Mouse (Mus musculus): ENCODE measurements around the gene 1700023F06Rik. TPM values are rescaled to one million over a fixed set of nuclear protein-coding genes. Genes with fewer than 3 reads are reported as not detected.

The 1700023F06Rik gene
- polyA plus RNA-seq, 1 experiment from 2014 or later: 1.0 TPM

DNA sequence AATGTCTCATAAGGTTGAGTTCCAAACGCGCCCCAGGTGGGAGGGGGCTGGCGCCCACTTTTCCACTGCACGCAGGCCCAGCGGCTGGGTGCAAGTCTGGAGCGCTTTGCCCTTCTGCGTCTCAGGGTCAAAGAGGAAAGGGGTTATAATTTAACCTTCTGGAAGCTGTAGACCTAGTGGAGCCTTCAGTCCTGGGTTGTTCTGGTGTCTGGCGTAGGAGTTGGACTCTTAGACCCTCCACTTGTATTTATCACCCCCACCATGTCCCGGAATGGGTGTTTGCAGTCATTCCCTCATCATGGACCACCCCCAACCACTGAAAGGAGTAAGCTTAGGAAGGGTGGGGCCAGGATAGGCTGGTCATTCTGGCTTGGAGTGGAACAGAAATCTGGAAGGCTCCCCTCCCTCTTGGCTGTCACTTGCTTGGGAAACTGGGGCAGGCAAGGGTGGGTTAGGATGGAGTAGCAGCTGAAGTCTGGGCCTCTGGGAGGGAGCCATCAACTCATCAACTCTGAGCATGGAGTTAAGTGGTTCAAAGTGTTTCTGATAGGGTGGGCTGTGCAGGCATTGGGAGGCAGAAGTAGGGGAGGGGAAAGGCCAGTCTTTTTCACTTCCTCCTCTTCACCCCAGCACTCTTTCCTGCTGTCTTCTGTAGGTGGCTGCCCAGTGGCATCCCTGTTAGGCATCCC, 36.5 kb downstream of the 1700023F06Rik start:
- Histone ChIP-seq H3K27me3 (peaks cover 56% of the 10 kb centered on the region), H3K4me2 (no peak overlapping the region), H3K9ac (no peak overlapping the region), H3K4me3 (peak overlapping the region; percentile 52; the same call in 1 of the 2 replicates), H3K4me1 (peaks cover 16% of the 10 kb centered on the region), H3K9me3 (no peaks in the 10 kb centered on the region), H3K27ac (no peak overlapping the region), H3K36me3 (no peaks in the 10 kb centered on the region)
- 47% methylated on average over 9 of the region's 9 CpGs for WGBS
- no peak for ATAC-seq (ENCODE audit: insufficient number of reproducible peaks, low FRiP score, low TSS enrichment, low read depth)

DNA sequence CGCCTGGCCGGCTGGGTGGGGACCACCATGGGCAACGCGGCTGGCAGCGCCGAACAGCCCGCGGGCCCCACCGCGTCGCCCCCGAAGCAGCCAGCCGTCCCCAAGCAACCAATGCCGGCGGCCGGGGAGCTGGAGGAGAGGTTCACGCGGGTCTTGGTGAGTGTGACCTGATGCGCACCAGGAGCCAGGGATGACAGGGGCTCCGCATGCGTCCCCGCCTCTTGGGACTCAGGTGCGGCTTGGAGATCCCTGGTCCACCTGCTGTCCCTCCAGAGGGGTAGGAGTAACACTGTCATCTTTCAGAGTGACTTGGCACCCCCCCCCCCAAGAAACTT, 37.1 kb downstream of the 1700023F06Rik start:
- 3% methylated on average over 23 of the region's 23 CpGs for WGBS
- H3K27me3 ChIP-seq: peaks cover 56% of the 10 kb centered on the region
- H3K9me3 ChIP-seq: no peaks in the 10 kb centered on the region

DNA sequence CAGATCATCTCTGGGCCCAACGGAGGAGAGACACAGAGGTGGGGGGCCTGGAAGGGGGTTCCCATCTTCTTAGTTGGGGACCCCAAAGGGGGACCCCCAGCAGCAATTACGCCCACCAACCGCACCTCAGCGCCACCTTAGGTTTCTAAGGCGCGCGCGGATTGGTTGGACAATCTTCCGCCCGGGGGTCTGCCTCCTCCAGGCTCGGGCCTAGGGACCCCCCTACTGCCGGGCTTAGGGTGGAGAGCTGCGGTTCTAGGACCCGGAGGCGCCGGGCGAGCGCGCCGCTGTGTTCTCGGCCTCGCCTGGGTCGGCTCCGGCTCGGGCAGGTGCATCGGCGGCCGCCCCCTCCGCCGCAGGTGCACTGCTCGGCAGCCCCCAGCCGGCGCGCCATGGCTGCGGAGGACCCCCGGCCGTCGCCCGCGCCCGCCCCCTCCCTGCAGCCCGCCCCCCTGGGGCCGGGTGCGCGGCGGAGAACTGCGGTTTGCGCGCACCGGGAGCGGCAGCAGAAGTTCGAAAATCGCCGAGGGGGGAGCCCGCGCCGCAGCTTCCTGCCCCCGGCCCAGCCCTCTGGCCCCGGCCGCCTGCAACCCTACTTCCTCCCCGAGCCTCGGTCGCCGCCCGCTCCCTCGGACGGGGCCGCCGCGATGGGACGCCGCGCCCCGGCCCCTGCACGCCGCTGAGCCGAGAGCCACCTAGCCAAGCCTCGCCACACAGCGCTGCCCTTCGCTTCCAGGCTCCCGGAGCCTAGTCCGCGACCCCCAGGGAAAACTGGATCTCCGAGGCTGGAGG, 37.7 kb downstream of the 1700023F06Rik start, which contains the start of gene Fmnl1:
Gene Fmnl1 (plus strand): TSS at position 614 of the 792 bp plus-strand sequence.
- Histone ChIP-seq H3K27me3 (peaks cover 56% of the 10 kb centered on the region), H3K9ac (peak within 1 kb of the TSS; percentile 40), H3K4me1 (peaks cover 11% of the 10 kb centered on the region), H3K36me3 (no peaks in the 10 kb centered on the region), H3K27ac (no peak within 1 kb of the TSS), H3K9me3 (no peaks in the 10 kb centered on the region), H3K4me2 (peak within 1 kb of the TSS; percentile 96), H3K4me3 (peak within 1 kb of the TSS; percentile 52)
- ATAC-seq (ENCODE audit: insufficient number of reproducible peaks, low FRiP score, low TSS enrichment, low read depth): no peak
- 1% methylated on average over 56 of the region's 84 CpGs for WGBS

More for the DNA sequence above, 37.1 kb downstream of the 1700023F06Rik start:
- Histone ChIP-seq H3K4me3 (peak overlapping the region; percentile 52), H3K9ac (peak overlapping the region; percentile 40), H3K4me1 (peaks cover 16% of the 10 kb centered on the region), H3K27ac (no peak overlapping the region), H3K4me2 (peak overlapping the region; percentile 96), H3K36me3 (no peaks in the 10 kb centered on the region)
- ATAC-seq (ENCODE audit: insufficient number of reproducible peaks, low FRiP score, low TSS enrichment, low read depth): no peak

DNA sequence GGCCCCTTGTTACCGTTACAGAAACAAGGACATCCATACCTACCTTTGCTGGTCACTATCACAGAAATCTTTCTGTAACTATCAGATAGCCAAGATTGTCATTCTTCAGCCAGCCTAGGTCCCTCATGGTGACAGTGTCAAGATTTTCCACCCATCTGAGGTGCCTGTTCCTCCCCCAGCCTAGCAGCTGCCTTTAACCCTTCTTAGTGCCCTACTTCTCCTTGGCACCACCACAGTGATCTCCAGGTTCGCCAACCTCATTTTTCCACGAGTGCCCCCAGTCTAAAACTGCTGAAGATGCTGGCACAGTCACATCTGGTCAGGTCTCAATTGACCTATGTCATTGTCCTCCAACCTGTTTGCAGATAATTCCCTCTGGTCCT, 38.3 kb downstream of the 1700023F06Rik start:
- WGBS: 44% methylated on average over 3 of the region's 3 CpGs

DNA sequence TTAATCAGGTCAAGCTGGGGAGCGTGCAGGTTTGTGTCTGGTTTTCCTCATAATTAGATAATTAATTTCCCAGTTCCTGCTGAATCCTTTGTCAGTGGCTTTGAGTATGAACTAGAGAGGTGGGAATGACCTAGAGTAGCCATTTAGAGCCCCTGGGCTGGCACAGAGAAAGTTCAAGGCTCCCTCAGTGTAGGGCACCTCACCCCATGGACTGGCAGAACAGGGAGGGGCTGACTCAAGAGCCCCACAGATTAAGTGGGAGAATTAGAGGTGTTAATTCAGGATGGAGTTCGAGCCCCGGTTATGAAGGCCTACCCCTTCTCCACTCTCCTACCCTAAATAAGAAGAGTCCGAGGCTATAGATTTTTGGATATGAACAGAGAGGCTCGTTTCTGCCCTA, 38.7 kb downstream of the 1700023F06Rik start:
- H3K4me3 ChIP-seq: no peak overlapping the region
- peaks cover 11% of the 10 kb centered on the region for H3K4me1 ChIP-seq
- WGBS: 83% methylated on average over 5 of the region's 5 CpGs
- no peak for ATAC-seq (ENCODE audit: insufficient number of reproducible peaks, low FRiP score, low TSS enrichment, low read depth)
- no peak overlapping the region for H3K4me2 ChIP-seq
- H3K27me3 ChIP-seq: peaks cover 56% of the 10 kb centered on the region
- H3K9ac ChIP-seq: no peak overlapping the region
- H3K36me3 ChIP-seq: no peaks in the 10 kb centered on the region
- H3K27ac ChIP-seq: no peak overlapping the region
- no peaks in the 10 kb centered on the region for H3K9me3 ChIP-seq

More for the DNA sequence above, 38.3 kb downstream of the 1700023F06Rik start:
- peak overlapping the region; percentile 52 for H3K4me3 ChIP-seq
- H3K9ac ChIP-seq: no peak overlapping the region
- no peak for ATAC-seq (ENCODE audit: insufficient number of reproducible peaks, low FRiP score, low TSS enrichment, low read depth)
- H3K36me3 ChIP-seq: no peaks in the 10 kb centered on the region
- H3K4me2 ChIP-seq: peak overlapping the region; percentile 96; the same call in 1 of the 2 replicates
- peaks cover 11% of the 10 kb centered on the region for H3K4me1 ChIP-seq
- H3K9me3 ChIP-seq: no peaks in the 10 kb centered on the region
- peaks cover 56% of the 10 kb centered on the region for H3K27me3 ChIP-seq
- no peak overlapping the region for H3K27ac ChIP-seq

DNA sequence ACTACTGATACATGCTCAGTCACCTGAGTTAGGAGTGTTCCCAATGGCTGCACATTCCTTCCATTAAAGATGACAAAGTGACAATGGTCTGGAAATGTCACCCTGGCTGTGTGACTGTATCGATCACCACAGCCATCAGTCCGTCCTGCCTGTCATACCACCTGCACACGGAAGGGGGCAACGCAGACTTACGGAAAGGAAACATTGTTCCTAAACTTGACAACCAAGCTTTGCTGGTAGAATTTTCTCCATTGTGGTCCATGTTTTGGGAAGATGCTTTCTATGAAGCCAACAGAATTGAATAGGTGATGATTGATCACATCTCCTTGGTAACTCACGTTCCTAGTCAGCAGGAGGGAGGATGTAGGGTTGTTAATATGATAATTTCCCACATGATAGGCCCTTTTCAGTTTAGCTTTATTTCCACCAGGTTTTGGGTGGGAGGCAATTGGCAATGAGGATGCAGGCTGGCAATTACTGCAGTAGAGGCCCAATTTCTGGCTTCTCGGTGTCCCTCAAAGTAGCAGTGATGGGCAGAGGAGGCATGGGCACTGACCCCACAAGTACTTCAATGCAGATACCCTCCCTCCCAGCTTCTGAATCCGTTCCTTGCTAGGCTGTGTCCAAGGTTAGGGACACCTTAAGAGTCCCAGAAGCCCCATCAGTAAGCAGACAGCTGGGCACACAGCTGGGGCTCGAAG, 39.5 kb downstream of the 1700023F06Rik start:
- Histone ChIP-seq H3K4me3 (no peak overlapping the region), H3K36me3 (no peaks in the 10 kb centered on the region), H3K27ac (no peak overlapping the region), H3K9ac (no peak overlapping the region), H3K27me3 (peaks cover 55% of the 10 kb centered on the region), H3K9me3 (no peaks in the 10 kb centered on the region), H3K4me1 (peaks cover 11% of the 10 kb centered on the region), H3K4me2 (no peak overlapping the region)
- ATAC-seq (ENCODE audit: insufficient number of reproducible peaks, low FRiP score, low TSS enrichment, low read depth): no peak
- WGBS: 26% methylated on average over 9 of the region's 9 CpGs

DNA sequence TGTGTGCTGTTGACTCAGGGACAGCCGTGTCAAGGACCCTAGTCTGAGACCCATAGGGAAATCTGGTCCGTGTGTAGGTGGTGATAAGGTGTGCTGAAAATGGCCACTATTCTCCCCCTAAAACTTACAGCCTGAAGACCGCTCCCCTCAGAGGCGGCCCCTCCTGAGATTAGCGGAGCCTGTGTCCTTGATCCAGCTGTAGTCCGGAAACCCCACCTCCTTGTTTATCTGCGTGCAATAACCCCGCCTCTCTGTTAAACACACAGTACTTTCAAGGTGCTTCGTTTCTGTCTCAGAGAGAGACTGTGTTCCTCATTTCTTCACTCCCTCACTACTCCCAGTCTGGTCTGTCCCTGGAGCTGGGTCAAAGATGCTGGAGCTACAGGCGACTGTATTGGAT, 44.0 kb downstream of the 1700023F06Rik start:
- no peak for ATAC-seq (ENCODE audit: insufficient number of reproducible peaks, low FRiP score, low TSS enrichment, low read depth)
- 32% methylated on average over 10 of the region's 10 CpGs for WGBS
- H3K9me3 ChIP-seq: no peaks in the 10 kb centered on the region
- H3K4me2 ChIP-seq: no peak overlapping the region
- no peak overlapping the region for H3K27ac ChIP-seq
- H3K9ac ChIP-seq: no peak overlapping the region
- 0 out of 2 replicates have a peak, but pooled peaks cover 1% of the 10 kb centered on the region for H3K4me1 ChIP-seq
- H3K36me3 ChIP-seq: no peaks in the 10 kb centered on the region
- peaks cover 10% of the 10 kb centered on the region for H3K27me3 ChIP-seq
- H3K4me3 ChIP-seq: no peak overlapping the region

DNA sequence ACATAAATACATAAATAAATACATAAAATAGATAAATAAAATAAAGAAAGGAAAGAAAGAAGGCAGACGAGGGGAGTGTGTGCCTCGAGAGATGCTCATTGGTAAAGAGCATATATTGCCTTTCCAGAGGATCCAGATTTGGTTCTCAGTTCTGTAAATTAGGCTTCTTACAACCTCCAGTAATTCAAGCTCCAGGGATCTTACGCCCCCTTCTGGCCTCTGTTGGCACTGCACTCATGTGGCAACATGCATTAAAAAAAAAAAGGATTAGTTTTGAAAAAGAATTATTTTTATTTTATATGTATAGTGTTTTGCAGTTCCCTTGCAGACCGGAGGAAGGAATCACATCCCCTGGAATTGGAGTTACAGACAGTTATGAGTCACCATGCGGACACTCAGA, 46.2 kb downstream of the 1700023F06Rik start:
- Histone ChIP-seq H3K9ac (no peak overlapping the region), H3K4me1 (peaks cover 13% of the 10 kb centered on the region), H3K4me2 (no peak overlapping the region), H3K4me3 (no peak overlapping the region), H3K27ac (no peak overlapping the region), H3K9me3 (no peaks in the 10 kb centered on the region), H3K36me3 (no peaks in the 10 kb centered on the region), H3K27me3 (no peaks in the 10 kb centered on the region)
- 87% methylated on average over 5 of the region's 5 CpGs for WGBS
- ATAC-seq (ENCODE audit: insufficient number of reproducible peaks, low FRiP score, low TSS enrichment, low read depth): no peak

DNA sequence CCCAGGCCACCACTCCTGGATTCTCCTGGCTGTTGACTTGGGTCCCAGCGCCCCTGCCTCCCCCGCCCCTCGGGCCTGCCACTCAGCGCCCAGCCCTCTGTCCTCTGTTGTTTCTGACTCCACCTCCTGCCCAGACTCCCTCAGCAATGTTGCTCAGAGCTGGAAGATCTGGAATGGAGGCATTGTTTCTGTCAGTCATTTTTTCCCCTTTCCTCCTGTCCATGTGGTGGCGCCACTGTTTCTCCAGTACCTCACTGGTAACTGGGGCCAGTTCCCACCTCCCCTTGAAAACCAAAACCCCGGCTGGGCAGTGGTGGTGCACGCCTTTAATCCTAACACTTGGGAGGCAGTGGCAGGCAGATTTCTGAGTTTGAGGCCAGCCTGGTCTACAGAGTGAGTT, 46.9 kb downstream of the 1700023F06Rik start:
- H3K36me3 ChIP-seq: no peaks in the 10 kb centered on the region
- H3K4me3 ChIP-seq: no peak overlapping the region
- no peak overlapping the region for H3K9ac ChIP-seq
- peaks cover 13% of the 10 kb centered on the region for H3K4me1 ChIP-seq
- H3K4me2 ChIP-seq: no peak overlapping the region
- 78% methylated on average over 7 of the region's 7 CpGs for WGBS
- no peaks in the 10 kb centered on the region for H3K27me3 ChIP-seq
- H3K9me3 ChIP-seq: no peaks in the 10 kb centered on the region
- no peak for ATAC-seq (ENCODE audit: insufficient number of reproducible peaks, low FRiP score, low TSS enrichment, low read depth)
- no peak overlapping the region for H3K27ac ChIP-seq

DNA sequence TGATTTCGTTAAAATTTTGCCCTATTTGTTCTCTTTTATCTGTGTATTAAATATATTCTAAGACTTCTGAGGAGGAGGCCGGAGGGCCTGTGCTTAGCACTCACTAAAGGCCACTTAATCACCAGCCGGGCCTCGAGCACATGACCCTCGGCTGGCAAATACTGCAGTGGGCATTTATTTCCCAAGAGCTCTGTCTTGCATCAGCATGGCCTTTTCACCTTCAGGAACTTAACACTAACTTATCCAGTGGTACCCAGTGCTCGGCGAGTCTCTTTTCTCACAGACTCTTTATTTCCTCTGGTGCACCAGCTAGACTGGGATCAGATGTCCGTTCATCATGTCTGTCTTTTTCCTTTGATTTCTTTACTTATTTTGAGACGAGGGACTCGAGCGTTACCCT, 47.6 kb downstream of the 1700023F06Rik start:
- H3K4me1 ChIP-seq: peaks cover 13% of the 10 kb centered on the region
- H3K9me3 ChIP-seq: no peaks in the 10 kb centered on the region
- no peak for ATAC-seq (ENCODE audit: insufficient number of reproducible peaks, low FRiP score, low TSS enrichment, low read depth)
- WGBS: 88% methylated on average over 11 of the region's 11 CpGs
- H3K27me3 ChIP-seq: no peaks in the 10 kb centered on the region
- H3K9ac ChIP-seq: no peak overlapping the region
- no peak overlapping the region for H3K4me2 ChIP-seq
- H3K4me3 ChIP-seq: no peak overlapping the region
- no peak overlapping the region for H3K27ac ChIP-seq
- no peaks in the 10 kb centered on the region for H3K36me3 ChIP-seq

DNA sequence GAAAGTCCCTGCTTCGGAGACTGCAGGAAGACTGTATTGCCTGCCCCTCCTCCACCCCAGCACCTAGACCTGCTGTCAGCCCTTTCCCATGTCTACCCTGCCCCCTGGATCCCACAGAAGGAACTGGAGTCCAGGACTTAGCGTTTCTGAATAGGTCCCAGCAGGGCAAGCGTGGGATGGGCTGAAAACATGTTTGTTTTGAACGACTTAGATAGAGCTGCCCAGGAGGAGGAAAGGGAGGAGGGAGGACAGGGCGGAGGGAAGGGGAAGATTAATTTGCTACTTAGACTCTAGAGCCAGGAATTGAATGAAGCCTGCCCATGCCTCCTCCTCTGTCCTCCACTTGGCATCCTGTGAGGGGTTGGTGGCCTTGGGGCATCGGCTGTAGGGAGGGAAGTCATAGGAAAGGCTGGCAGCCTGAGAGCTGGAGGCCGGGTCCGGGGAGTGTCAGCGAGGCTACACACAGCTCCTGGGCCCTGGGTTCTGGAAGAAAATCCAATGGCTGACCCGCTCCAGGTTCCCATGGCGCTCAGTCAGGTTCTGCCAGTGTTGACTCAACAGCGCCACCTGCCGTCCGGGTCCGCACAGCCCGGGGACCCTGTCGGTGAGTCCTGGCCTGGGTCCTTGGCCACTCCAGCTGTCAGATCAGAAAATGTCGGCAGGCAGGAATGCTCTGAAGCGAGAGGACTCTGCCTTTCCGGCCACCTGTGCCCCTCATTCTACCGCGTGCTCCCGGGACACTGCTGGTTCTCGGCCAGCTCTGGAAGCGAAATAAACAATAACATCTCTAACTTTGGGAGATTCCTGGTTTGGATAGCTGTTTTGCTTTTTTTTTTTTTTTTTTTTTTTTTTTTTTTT, 49.5 kb downstream of the 1700023F06Rik start:
- H3K4me2 ChIP-seq: peak overlapping the region; percentile 57
- H3K4me3 ChIP-seq: peak overlapping the region; percentile 34
- H3K36me3 ChIP-seq: no peaks in the 10 kb centered on the region
- ATAC-seq (ENCODE audit: insufficient number of reproducible peaks, low FRiP score, low TSS enrichment, low read depth): peak; percentile 87
- H3K4me1 ChIP-seq: peaks cover 13% of the 10 kb centered on the region
- H3K9me3 ChIP-seq: no peaks in the 10 kb centered on the region
- peak overlapping the region; percentile 50; the same call in 1 of the 2 replicates for H3K27ac ChIP-seq
- 1% methylated on average over 25 of the region's 25 CpGs for whole genome bisulfite sequencing
- H3K9ac ChIP-seq: peak overlapping the region; percentile 28; the same call in 1 of the 2 replicates
- H3K27me3 ChIP-seq: no peaks in the 10 kb centered on the region
